In genomic region chr6:39871381-39872305, GRCm38 (mm10) we compare ENCODE assay signal across 9 mouse cellular contexts. TPM values are rescaled to one million over a fixed set of nuclear protein-coding genes. Genes with fewer than 3 reads are reported as not detected.
DNase-seq lines count a peak whose midpoint lies in the region; ATAC-seq and TF ChIP-seq lines count a peak whose summit lies in the region.
"Had no signal": no experiment of that assay in that cellular context is flagged by ENCODE, and none has a peak within 500 bp of the region (broad histone marks: within the 10 kb centered on the region; RNA-seq: fewer than 3 reads in every experiment).

No protein-coding gene starts in this region.

- H3K4me3 ChIP-seq in ES-Bruce4 (ENCODE audit: low read depth, low read length), result peak overlapping the region; percentile 58
- H3K4me3 ChIP-seq in forebrain, embryonic 16.5 days (replicated peaks; ENCODE audit: low read length), result peak overlapping the region; percentile 79
- H3K4me3 ChIP-seq in liver, embryonic 12.5 days, result peak overlapping the region; percentile 37
- peak overlapping the region; percentile 86 for H3K4me3 ChIP-seq in neural tube, embryonic 14.5 days (ENCODE audit: low read depth, low read length)

- peak; percentile 71 for ATAC-seq in forebrain, embryonic 16.5 days
- ATAC-seq in liver, embryonic 12.5 days, result 0 out of 2 replicates have a peak, but pooled peaks have one; percentile 27
- peak; percentile 77 for ATAC-seq in neural tube, embryonic 14.5 days (ENCODE audit: low read depth)

- H3K27me3 ChIP-seq in ES-Bruce4 (ENCODE audit: control insufficient read depth, insufficient read depth, low read length, poor library complexity, severe bottlenecking), result peaks cover 11% of the 10 kb centered on the region
- H3K27me3 ChIP-seq in forebrain, embryonic 16.5 days (replicated peaks; ENCODE audit: control insufficient read depth, insufficient read depth, low read length), result no peaks in the 10 kb centered on the region
- H3K27me3 ChIP-seq in liver, embryonic 12.5 days (replicated peaks), result peaks cover 86% of the 10 kb centered on the region
- H3K27me3 ChIP-seq in neural tube, embryonic 14.5 days (ENCODE audit: control insufficient read depth, insufficient read depth, low read length), result 0 out of 2 replicates have a peak, but pooled peaks cover 3% of the 10 kb centered on the region

- no peaks in the 10 kb centered on the region for H3K4me1 ChIP-seq in ES-Bruce4 (ENCODE audit: control insufficient read depth, insufficient read depth, low read length)
- H3K4me1 ChIP-seq in forebrain, embryonic 16.5 days (replicated peaks; ENCODE audit: control insufficient read depth, insufficient read depth, low read length), result peaks cover 20% of the 10 kb centered on the region
- 0 out of 2 replicates have a peak, but pooled peaks cover 9% of the 10 kb centered on the region for H3K4me1 ChIP-seq in liver, embryonic 12.5 days
- peaks cover 13% of the 10 kb centered on the region for H3K4me1 ChIP-seq in neural tube, embryonic 14.5 days (ENCODE audit: control insufficient read depth, insufficient read depth, low read length)

- WGBS in forebrain, embryonic 16.5 days, result under 1% methylated on average over 65 of the region's 71 CpGs
- WGBS in liver, embryonic 12.5 days (ENCODE audit: insufficient replicate concordance), result 2% methylated on average over 68 of the region's 71 CpGs
- WGBS in neural tube, embryonic 14.5 days, result under 1% methylated on average over 70 of the region's 71 CpGs

- intact Hi-C loops in heart, postnatal 10 days (cut with DNase I), result no loop called here

- TF ChIP-seq CTCF in ES-Bruce4 (IDR thresholded peaks at IDR 0.05; ENCODE audit: low read depth, low read length), result no peak

- H3K27ac ChIP-seq in ES-Bruce4 (ENCODE audit: insufficient read depth, low read length), result no peak overlapping the region
- peak overlapping the region; percentile 98 for H3K27ac ChIP-seq in forebrain, embryonic 16.5 days (ENCODE audit: low read length)
- H3K27ac ChIP-seq in liver, embryonic 12.5 days, result no peak overlapping the region
- H3K27ac ChIP-seq in neural tube, embryonic 14.5 days (ENCODE audit: low read depth, low read length), result peak overlapping the region; percentile 98

- TF ChIP-seq POLR2A in ES-Bruce4 (IDR thresholded peaks at IDR 0.05; ENCODE audit: insufficient read depth, low read length), result no peak

- DNase-seq in cerebellum, adult 18-20 months, result peak; percentile 90 to 91
- peak; percentile 58 to 65 for DNase-seq in heart, postnatal 10 days
- DNase-seq in kidney, postnatal 36 days, result peak; percentile 34 to 77
- DNase-seq in urinary bladder, postnatal 14 days (ENCODE audit: low spot score), result peak; percentile 52

- no peak overlapping the region for H3K9ac ChIP-seq in ES-Bruce4 (ENCODE audit: low read depth, poor library complexity, severe bottlenecking)
- peak overlapping the region; percentile 91 for H3K9ac ChIP-seq in forebrain, embryonic 16.5 days (replicated peaks; ENCODE audit: low read depth, low read length)
- no peak overlapping the region for H3K9ac ChIP-seq in liver, embryonic 12.5 days
- H3K9ac ChIP-seq in neural tube, embryonic 14.5 days (replicated peaks; ENCODE audit: low read depth, low read length), result peak overlapping the region; percentile 93

- TF ChIP-seq EP300 in ES-Bruce4 (IDR thresholded peaks at IDR 0.05; ENCODE audit: insufficient read depth, low read depth, low read length), result no peak

- H3K9me3 ChIP-seq in ES-Bruce4 (replicated peaks; ENCODE audit: control insufficient read depth, insufficient read depth, low read length, poor library complexity, severe bottlenecking), result no peaks in the 10 kb centered on the region
- H3K9me3 ChIP-seq in forebrain, embryonic 16.5 days (ENCODE audit: control insufficient read depth, low read length), result no peaks in the 10 kb centered on the region
- no peaks in the 10 kb centered on the region for H3K9me3 ChIP-seq in liver, embryonic 12.5 days (replicated peaks)
- H3K9me3 ChIP-seq in neural tube, embryonic 14.5 days (ENCODE audit: control insufficient read depth, low read length), result no peaks in the 10 kb centered on the region

- H3K4me2 ChIP-seq in forebrain, embryonic 16.5 days (ENCODE audit: low read length), result peak overlapping the region; percentile 84
- H3K4me2 ChIP-seq in liver, embryonic 12.5 days, result peak overlapping the region; percentile 63
- H3K4me2 ChIP-seq in neural tube, embryonic 14.5 days (ENCODE audit: low read depth, low read length), result peak overlapping the region; percentile 84

- H3K36me3 ChIP-seq in ES-Bruce4 (ENCODE audit: control insufficient read depth, insufficient read depth, low read length, poor library complexity, severe bottlenecking), result no peaks in the 10 kb centered on the region
- no peaks in the 10 kb centered on the region for H3K36me3 ChIP-seq in forebrain, embryonic 16.5 days (ENCODE audit: control insufficient read depth, insufficient read depth)
- H3K36me3 ChIP-seq in liver, embryonic 12.5 days, result no peaks in the 10 kb centered on the region
- no peaks in the 10 kb centered on the region for H3K36me3 ChIP-seq in neural tube, embryonic 14.5 days (ENCODE audit: control insufficient read depth, insufficient read depth, low read length)
- H3K36me3 ChIP-seq: G1E had no signal

RNA-seq across cellular contexts. Expression of gene Tmem178b, which starts 1.4 kb away (rescaled TPM):
- 0.34 and 0.41 TPM in 2 replicates for polyA plus RNA-seq in ES-Bruce4 (2011; ENCODE audit: insufficient read depth, insufficient read length, low read depth, missing spikeins)
- polyA plus RNA-seq in forebrain, embryonic 16.5 days (2015; fragmentation: Nextera tagmentation; extraction: Ambion mirVana), result 25.2 and 32.2 TPM in 2 replicates
- under 1 TPM; 0.52 to 0.55 TPM for total RNA-seq in heart, postnatal 10 days (2021)
- polyA plus RNA-seq in liver, embryonic 12.5 days (2016; fragmentation: Nextera tagmentation; extraction: Ambion mirVana), result not detected in 2 replicates
- polyA plus RNA-seq in neural tube, embryonic 14.5 days (2014; fragmentation: Nextera tagmentation; extraction: Ambion mirVana), result 47.8 and 48.9 TPM in 2 replicates
- polyA plus RNA-seq: G1E had no signal

Comparison
In these comparisons a context has a peak if more than half of its experiments do, and no peak if none do; other contexts are left out.
1. H3K27ac ChIP-seq: peak in forebrain, embryonic 16.5 days (single experiment) and neural tube, embryonic 14.5 days (single experiment); none in ES-Bruce4 (single experiment) and liver, embryonic 12.5 days (single experiment).
2. H3K9ac ChIP-seq: peak in forebrain, embryonic 16.5 days (single experiment) and neural tube, embryonic 14.5 days (single experiment); none in ES-Bruce4 (single experiment) and liver, embryonic 12.5 days (single experiment).
3. ATAC-seq: peak in every context shown above with its lines; median percentile 77 in neural tube, embryonic 14.5 days; 71 in forebrain, embryonic 16.5 days; 27 in liver, embryonic 12.5 days.
4. RNA of gene Tmem178b, which starts 1.4 kb away (polyA plus RNA-seq): 47.8 to 48.9 TPM in neural tube, embryonic 14.5 days and 25.2 to 32.2 TPM in forebrain, embryonic 16.5 days; 0.34 to 0.41 TPM in ES-Bruce4 and not detected in liver, embryonic 12.5 days; every median in the first group is over 10 times any median in the second.
5. Peak in every context shown above with its lines, with median percentiles within 50 percentile points of each other: H3K4me3 ChIP-seq, DNase-seq and H3K4me2 ChIP-seq.